ENCODE assay signal across 8 mouse cellular contexts in the genomic region with DNA sequence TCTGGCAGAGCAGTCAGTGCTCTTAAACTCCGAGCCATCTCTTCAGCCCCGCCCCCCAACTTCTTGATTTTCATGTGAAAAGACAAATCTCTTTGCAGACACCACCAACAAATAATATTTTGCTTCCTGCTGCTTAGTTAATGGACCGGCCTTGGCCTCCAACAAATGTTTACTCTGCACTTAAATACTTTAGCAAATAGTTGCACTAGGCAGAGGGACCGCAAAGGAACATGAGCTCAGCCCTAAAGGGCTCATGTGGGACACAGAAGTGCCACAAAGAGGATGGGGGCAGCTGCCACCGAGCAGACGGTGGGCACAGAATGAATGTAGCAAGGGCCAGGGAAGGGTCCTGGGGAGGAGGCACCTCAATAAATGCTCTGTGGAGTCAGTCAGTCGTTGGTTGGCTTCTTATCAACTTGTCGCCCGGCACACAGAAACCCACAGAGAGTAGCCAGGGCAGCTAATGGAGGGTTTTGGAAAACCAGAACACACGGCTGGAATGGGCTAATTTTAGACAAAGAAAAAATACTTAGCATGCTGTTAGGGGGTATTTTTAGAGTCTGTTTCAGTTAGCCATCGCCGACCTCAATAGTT. TPM values are rescaled to one million over a fixed set of nuclear protein-coding genes. Genes with fewer than 3 reads are reported as not detected.
DNase-seq lines count a peak whose midpoint lies in the region; ATAC-seq and TF ChIP-seq lines count a peak whose summit lies in the region.

No protein-coding gene starts in this region.

- H3K4me2 ChIP-seq in heart, embryonic 12.5 days: peak overlapping the region; percentile 50
- H3K4me2 ChIP-seq in liver, embryonic 14.5 days (ENCODE audit: low read depth): peak overlapping the region; percentile 59
- H3K4me2 ChIP-seq in stomach, embryonic 14.5 days (replicated peaks; ENCODE audit: low read depth, low read length): peak overlapping the region; percentile 26; the same call in 1 of the 2 replicates

- peaks cover 97% of the 10 kb centered on the region for H3K4me1 ChIP-seq in heart, embryonic 12.5 days (replicated peaks)
- H3K4me1 ChIP-seq in liver, embryonic 14.5 days (replicated peaks; ENCODE audit: control insufficient read depth in 2 of 2, insufficient read depth in 2 of 2, low read length in 1 of 2): peaks cover 21 to 52% of the 10 kb centered on the region in 2 experiments
- H3K4me1 ChIP-seq in stomach, embryonic 14.5 days (ENCODE audit: control insufficient read depth, insufficient read depth, low read length): peaks cover 80% of the 10 kb centered on the region
- H3K4me1 ChIP-seq in thymus, adult 2 months (replicated peaks; ENCODE audit: control insufficient read depth, insufficient read depth, low read length): peaks cover 50% of the 10 kb centered on the region

- peak overlapping the region; percentile 59 for H3K9ac ChIP-seq in heart, embryonic 12.5 days
- H3K9ac ChIP-seq in liver, embryonic 14.5 days (replicated peaks): peak overlapping the region; percentile 23; the same call in 1 of the 2 replicates
- no peak overlapping the region for H3K9ac ChIP-seq in stomach, embryonic 14.5 days (replicated peaks; ENCODE audit: low read depth, low read length)

- H3K9me3 ChIP-seq in heart, embryonic 12.5 days (replicated peaks): no peaks in the 10 kb centered on the region
- H3K9me3 ChIP-seq in liver, embryonic 14.5 days (ENCODE audit: control insufficient read depth, low read length): no peaks in the 10 kb centered on the region
- no peaks in the 10 kb centered on the region for H3K9me3 ChIP-seq in stomach, embryonic 14.5 days (ENCODE audit: control insufficient read depth, low read depth, low read length)

- no peak for ATAC-seq in heart, embryonic 12.5 days (ENCODE audit: insufficient number of reproducible peaks, low FRiP score)
- peak; percentile 57; the same call in 1 of the 2 replicates for ATAC-seq in liver, embryonic 14.5 days (ENCODE audit: insufficient read depth)
- 0 out of 2 replicates have a peak, but pooled peaks have one; percentile 10 for ATAC-seq in stomach, embryonic 14.5 days (ENCODE audit: insufficient number of reproducible peaks, insufficient read depth, low FRiP score, low read depth)

- no peaks in the 10 kb centered on the region for H3K36me3 ChIP-seq in heart, embryonic 12.5 days
- H3K36me3 ChIP-seq in liver, embryonic 14.5 days (replicated peaks; ENCODE audit: control insufficient read depth, insufficient read depth, low read depth): no peaks in the 10 kb centered on the region
- H3K36me3 ChIP-seq in stomach, embryonic 14.5 days (ENCODE audit: control insufficient read depth, insufficient read depth, low read length): no peaks in the 10 kb centered on the region
- no peaks in the 10 kb centered on the region for H3K36me3 ChIP-seq in thymus, adult 2 months (ENCODE audit: control insufficient read depth, insufficient read depth, low read length)

- no peak for TF ChIP-seq CTCF in liver, embryonic 14.5 days (IDR thresholded peaks at IDR 0.05; ENCODE audit: low read depth)
- no peak for TF ChIP-seq CTCF in thymus, adult 2 months (IDR thresholded peaks at IDR 0.05; ENCODE audit: borderline replicate concordance, control insufficient read depth, extremely low read depth, insufficient read depth, low read length, poor library complexity)

- H3K4me3 ChIP-seq in heart, embryonic 12.5 days: no peak overlapping the region
- peak overlapping the region in 1 of 2 experiments; percentile 3; a peak in 1 of 4 replicates for H3K4me3 ChIP-seq in liver, embryonic 14.5 days (ENCODE audit: insufficient read depth in 1 of 2, low read depth in 2 of 2, low read length in 2 of 2)
- H3K4me3 ChIP-seq in stomach, embryonic 14.5 days (ENCODE audit: low read depth, low read length): no peak overlapping the region
- H3K4me3 ChIP-seq in thymus, adult 2 months (ENCODE audit: control insufficient read depth, insufficient read depth, low read length): no peak overlapping the region

- no peaks in the 10 kb centered on the region for H3K27me3 ChIP-seq in heart, embryonic 12.5 days (replicated peaks)
- no peaks in the 10 kb centered on the region for H3K27me3 ChIP-seq in liver, embryonic 14.5 days (ENCODE audit: control insufficient read depth, insufficient read depth, low read length)
- H3K27me3 ChIP-seq in stomach, embryonic 14.5 days (ENCODE audit: control insufficient read depth, insufficient read depth, low read length): no peaks in the 10 kb centered on the region
- H3K27me3 ChIP-seq in thymus, adult 2 months (ENCODE audit: control insufficient read depth, insufficient read depth, low read length): no peaks in the 10 kb centered on the region

- H3K27ac ChIP-seq in heart, embryonic 12.5 days (ENCODE audit: poor library complexity, severe bottlenecking): peak overlapping the region; percentile 97
- H3K27ac ChIP-seq in liver, embryonic 14.5 days: no peak overlapping the region; the same call in 1 of the 2 replicates
- peak overlapping the region; percentile 83 for H3K27ac ChIP-seq in stomach, embryonic 14.5 days (ENCODE audit: low read length)
- H3K27ac ChIP-seq in thymus, adult 2 months (ENCODE audit: control insufficient read depth, insufficient read depth, low read length): no peak overlapping the region

- DNase-seq in ovary, adult 18-20 months (ENCODE audit: low spot score): peak; percentile 66
- no peak for DNase-seq in ovary, postnatal 14 days (ENCODE audit: low spot score)
- no peak for DNase-seq in liver, embryonic 14.5 days (ENCODE audit: low read depth in 3 of 3, low spot score in 3 of 3)
- DNase-seq in layer of hippocampus, adult 11-12 months (ENCODE audit: low spot score): no peak
- DNase-seq in thymus, adult 2 months: no peak
- DNase-seq in frontal cortex, postnatal 14 days (ENCODE audit: low spot score in 2 of 2): no peak

- no peak; the same call in 1 of the 2 replicates for TF ChIP-seq EP300 in liver, embryonic 14.5 days (IDR thresholded peaks at IDR 0.05; ENCODE audit: low read depth)

- WGBS in heart, embryonic 12.5 days: 20% methylated on average over 12 of the region's 12 CpGs
- 12% methylated on average over 12 of the region's 12 CpGs for WGBS in liver, embryonic 14.5 days (ENCODE audit: insufficient replicate concordance)
- WGBS in stomach, embryonic 14.5 days: 24% methylated on average over 12 of the region's 12 CpGs
- WGBS in thymus, adult 2 months: 30% methylated on average over 12 of the region's 12 CpGs

- no peak for TF ChIP-seq POLR2A in thymus, adult 2 months (IDR thresholded peaks at IDR 0.05; ENCODE audit: control insufficient read depth, extremely low read depth, insufficient read depth, low read length, poor library complexity)

RNA-seq across cellular contexts. Expression of gene Rassf3, which starts 44.0 kb away (rescaled TPM):
- polyA plus RNA-seq in heart, embryonic 12.5 days (2016; fragmentation: Nextera tagmentation; extraction: Ambion mirVana): 27.0 and 28.1 TPM in 2 replicates
- 5.7 and 8.6 TPM in 2 replicates for polyA plus RNA-seq in liver, embryonic 14.5 days (2012; rRNA removed)
- 7.9 and 10.8 TPM in 2 replicates for polyA plus RNA-seq in liver, embryonic 14.5 days (2014; fragmentation: Nextera tagmentation; extraction: Ambion mirVana)
- polyA plus RNA-seq in stomach, embryonic 14.5 days (2014; fragmentation: Nextera tagmentation; extraction: Ambion mirVana): 19.4 and 20.7 TPM in 2 replicates
- 12.9 and 15.5 TPM in 2 replicates for polyA plus RNA-seq in thymus, adult 2 months (2012; rRNA removed)

Comparison
In these comparisons a context has a peak if more than half of its experiments do, and no peak if none do; other contexts are left out.
1. H3K27ac ChIP-seq: peak in heart, embryonic 12.5 days (single experiment) and stomach, embryonic 14.5 days (single experiment); none in liver, embryonic 14.5 days (single experiment) and thymus, adult 2 months (single experiment).
2. Peak in every context shown above with its lines, with median percentiles within 50 percentile points of each other: H3K4me2 ChIP-seq.